In genomic region chr3:20146884-20147395, GRCm38 (mm10) we compare ENCODE assay signal across 12 mouse cellular contexts. TPM values are rescaled to one million over a fixed set of nuclear protein-coding genes. Genes with fewer than 3 reads are reported as not detected.
A peak's percentile ranks its signal among the peaks of the same experiment; 100 is the strongest.
DNase-seq lines count a peak whose midpoint lies in the region; ATAC-seq and TF ChIP-seq lines count a peak whose summit lies in the region.
"Had no signal": no experiment of that assay in that cellular context is flagged by ENCODE, and none has a peak within 500 bp of the region (broad histone marks: within the 10 kb centered on the region; RNA-seq: fewer than 3 reads in every experiment).

No protein-coding gene starts in this region.

- H3K27ac ChIP-seq in heart, embryonic 13.5 days (replicated peaks): peak overlapping the region; percentile 96
- H3K27ac ChIP-seq in bone marrow macrophage, adult 2 months (ENCODE audit: insufficient read depth, low read depth, low read length): peak overlapping the region; percentile 71
- H3K27ac ChIP-seq in embryonic facial prominence, embryonic 11.5 days (replicated peaks; ENCODE audit: low read depth, low read length): no peak overlapping the region
- H3K27ac ChIP-seq in limb, embryonic 14.5 days (replicated peaks; ENCODE audit: low read depth, low read length): peak overlapping the region; percentile 28; the same call in 1 of the 2 replicates

- H3K9ac ChIP-seq in heart, embryonic 13.5 days: peak overlapping the region; percentile 99
- H3K9ac ChIP-seq in embryonic facial prominence, embryonic 11.5 days (replicated peaks; ENCODE audit: low read length): no peak overlapping the region
- H3K9ac ChIP-seq in limb, embryonic 14.5 days (ENCODE audit: low read depth, low read length, severe bottlenecking): no peak overlapping the region

- intact Hi-C loops in heart, postnatal 36 days (cut with DNase I): no loop called here

- no peak for DNase-seq in heart, postnatal 36 days
- peak; percentile 58 for DNase-seq in embryonic facial prominence, embryonic 11.5 days (ENCODE audit: low spot score)
- DNase-seq in limb, embryonic 14.5 days (ENCODE audit: low spot score): no peak
- DNase-seq in spleen, postnatal 14 days (ENCODE audit: low spot score in 2 of 2): no peak
- DNase-seq in cerebellum, postnatal 36 days: no peak
- DNase-seq in frontal cortex, postnatal 25 days (ENCODE audit: low spot score in 2 of 2): no peak
- DNase-seq: thymus, postnatal 36 days had no signal

- peak overlapping the region; percentile 79 for H3K4me2 ChIP-seq in heart, embryonic 13.5 days
- H3K4me2 ChIP-seq in embryonic facial prominence, embryonic 11.5 days (ENCODE audit: low read depth, low read length): no peak overlapping the region
- no peak overlapping the region for H3K4me2 ChIP-seq in limb, embryonic 14.5 days (replicated peaks; ENCODE audit: low read depth, low read length, severe bottlenecking)

- no peak for TF ChIP-seq POLR2A in bone marrow macrophage, adult 2 months (IDR thresholded peaks at IDR 0.05; ENCODE audit: borderline replicate concordance, low read depth, low read length)
- TF ChIP-seq POLR2A in limb, embryonic 14.5 days (IDR thresholded peaks at IDR 0.05; ENCODE audit: borderline replicate concordance, extremely low read depth, insufficient read depth, insufficient read length): no peak

- H3K4me1 ChIP-seq in heart, embryonic 13.5 days: peaks cover 89% of the 10 kb centered on the region
- peaks cover 23% of the 10 kb centered on the region for H3K4me1 ChIP-seq in bone marrow macrophage, adult 2 months (ENCODE audit: control insufficient read depth, insufficient read depth, low read length)
- H3K4me1 ChIP-seq in embryonic facial prominence, embryonic 11.5 days (ENCODE audit: control insufficient read depth, insufficient read depth, low read length): no peaks in the 10 kb centered on the region
- peaks cover 6% of the 10 kb centered on the region for H3K4me1 ChIP-seq in limb, embryonic 14.5 days (ENCODE audit: control insufficient read depth, insufficient read depth, low read length)

- no peaks in the 10 kb centered on the region for H3K9me3 ChIP-seq in heart, embryonic 13.5 days
- H3K9me3 ChIP-seq in embryonic facial prominence, embryonic 11.5 days (replicated peaks; ENCODE audit: control insufficient read depth, low read length): no peaks in the 10 kb centered on the region
- no peaks in the 10 kb centered on the region for H3K9me3 ChIP-seq in limb, embryonic 14.5 days (ENCODE audit: control insufficient read depth, low read length)
- H3K9me3 ChIP-seq: megakaryocyte, embryonic 14.5 days had no signal

- WGBS in heart, embryonic 13.5 days: 33% methylated on average over 7 of the region's 7 CpGs
- WGBS in embryonic facial prominence, embryonic 11.5 days: 51% methylated on average over 7 of the region's 7 CpGs
- WGBS in limb, embryonic 14.5 days: 35% methylated on average over 7 of the region's 7 CpGs

- H3K4me3 ChIP-seq in heart, embryonic 13.5 days: no peak overlapping the region
- no peak overlapping the region for H3K4me3 ChIP-seq in bone marrow macrophage, adult 2 months (ENCODE audit: insufficient read depth, low read length)
- no peak overlapping the region for H3K4me3 ChIP-seq in embryonic facial prominence, embryonic 11.5 days (ENCODE audit: low read depth, low read length)
- no peak overlapping the region for H3K4me3 ChIP-seq in limb, embryonic 14.5 days (replicated peaks; ENCODE audit: low read length)
- H3K4me3 ChIP-seq: erythroblast, embryonic 14.5 days; megakaryocyte, embryonic 14.5 days had no signal

- no peak for TF ChIP-seq CTCF in bone marrow macrophage, adult 2 months (IDR thresholded peaks at IDR 0.05; ENCODE audit: low read depth, low read length)

- peaks cover 80% of the 10 kb centered on the region for H3K36me3 ChIP-seq in heart, embryonic 13.5 days
- no peaks in the 10 kb centered on the region for H3K36me3 ChIP-seq in embryonic facial prominence, embryonic 11.5 days (replicated peaks; ENCODE audit: control insufficient read depth, insufficient read depth, low read depth, low read length)
- H3K36me3 ChIP-seq in limb, embryonic 14.5 days (ENCODE audit: control insufficient read depth, insufficient read depth, low read length): peaks cover 4% of the 10 kb centered on the region; the same call in 1 of the 2 replicates

- H3K27me3 ChIP-seq in heart, embryonic 13.5 days (replicated peaks): no peaks in the 10 kb centered on the region
- H3K27me3 ChIP-seq in embryonic facial prominence, embryonic 11.5 days (ENCODE audit: control insufficient read depth, insufficient read depth, low read length): no peaks in the 10 kb centered on the region
- no peaks in the 10 kb centered on the region for H3K27me3 ChIP-seq in limb, embryonic 14.5 days (ENCODE audit: control insufficient read depth, insufficient read depth, low read length)
- H3K27me3 ChIP-seq: megakaryocyte, embryonic 14.5 days had no signal

- no peak for ATAC-seq in heart, embryonic 13.5 days (ENCODE audit: extremely low read depth, insufficient number of reproducible peaks, low FRiP score, low TSS enrichment)
- peak; percentile 81; the same call in 1 of the 2 replicates for ATAC-seq in embryonic facial prominence, embryonic 11.5 days (replicated peaks; ENCODE audit: insufficient number of reproducible peaks, low FRiP score, low TSS enrichment, low read depth)
- ATAC-seq in limb, embryonic 14.5 days (ENCODE audit: low FRiP score, low read depth): peak; percentile 65
- ATAC-seq: intestine, embryonic 16.5 days had no signal

RNA-seq across cellular contexts. Expression of gene Gyg, which starts 8.2 kb away (rescaled TPM):
- polyA plus RNA-seq in heart, embryonic 13.5 days (2015; fragmentation: Nextera tagmentation; extraction: Ambion mirVana): 686 and 787 TPM in 2 replicates
- 100 to 1,000 TPM; 151 to 158 TPM for total RNA-seq in heart, postnatal 36 days (2021)
- 171 and 172 TPM in 2 replicates for polyA plus RNA-seq in bone marrow macrophage, adult 2 months (2012; ENCODE audit: insufficient read depth, insufficient read length, missing spikeins)
- 57.5 and 60.0 TPM in 2 replicates for polyA plus RNA-seq in embryonic facial prominence, embryonic 11.5 days (2014; fragmentation: Nextera tagmentation; extraction: Ambion mirVana)
- 27.0 and 27.8 TPM in 2 replicates for polyA plus RNA-seq in limb, embryonic 14.5 days (2012; rRNA removed)
- polyA plus RNA-seq in limb, embryonic 14.5 days (2014; fragmentation: Nextera tagmentation; extraction: Ambion mirVana): 48.9 and 50.9 TPM in 2 replicates
